Mouse (Mus musculus) CH12.LX (cell line): ENCODE results near the gene Dnajc4. TPM values are rescaled to one million over a fixed set of nuclear protein-coding genes. Genes with fewer than 3 reads are reported as not detected.

Experiments
- DNase-seq: peaks from one replicate; pipeline ENCODE4 v3.0.0-alpha.2; 2013; ENCODE audit errors: extremely low read depth
- H3K27ac ChIP-seq: 2 replicates; pipeline ENCODE4 v1.5.1; 2012; ENCODE audit warnings: low read depth, mild to moderate bottlenecking, control low read depth, moderate library complexity; ENCODE audit not compliant: insufficient read depth
- H3K27me3 ChIP-seq: replicated peaks from 2 replicates; pipeline ENCODE3; 2012; ENCODE audit warnings: inconsistent platforms
- H3K36me3 ChIP-seq, 2 experiments: replicated peaks in 1 of 2; 2 replicates each; pipeline versions ENCODE3 to v1.6.1; 2012; ENCODE audit warnings: inconsistent platforms in 1 of 2, low read length in 1 of 2, mild to moderate bottlenecking in 1 of 2, mixed read lengths in 1 of 2, moderate library complexity in 1 of 2; ENCODE audit not compliant: control insufficient read depth in 1 of 2, insufficient read depth in 1 of 2
- H3K4me1 ChIP-seq, 2 experiments: 2 replicates each; pipeline ENCODE4 v1.6.1; 2012; ENCODE audit warnings: inconsistent platforms in 1 of 2, moderate library complexity in 1 of 2; ENCODE audit not compliant: insufficient read depth in 2 of 2, control insufficient read depth in 1 of 2
- H3K4me2 ChIP-seq: 2 replicates; pipeline ENCODE4 v1.6.1; 2012; ENCODE audit warnings: low read depth, mild to moderate bottlenecking, control low read depth; ENCODE audit not compliant: poor library complexity, insufficient read depth, severe bottlenecking
- H3K4me3 ChIP-seq, 3 experiments: fragments of 150-350 bp in 1 of 3; sonication (generic) in 1 of 3; replicated peaks in 1 of 3; 2 replicates each; pipeline versions ENCODE3 to v1.5.1; 2011 to 2012; ENCODE audit warnings: low read depth in 2 of 3, low read length in 2 of 3, mild to moderate bottlenecking in 2 of 3, moderate library complexity in 2 of 3, control low read depth in 1 of 3, improper control_type of control experiment in 1 of 3, inconsistent platforms in 1 of 3, mixed read lengths in 1 of 3; ENCODE audit not compliant: poor library complexity in 1 of 3
- H3K79me2 ChIP-seq: replicated peaks from 2 replicates; pipeline ENCODE4 v1.6.1; 2012; ENCODE audit warnings: mild to moderate bottlenecking, moderate library complexity; ENCODE audit not compliant: control insufficient read depth, poor library complexity, insufficient read depth, severe bottlenecking; ENCODE audit errors: extremely low read depth
- H3K9ac ChIP-seq: 2 replicates; pipeline ENCODE4 v1.6.1; 2012; ENCODE audit warnings: low read depth, mild to moderate bottlenecking, control low read depth, moderate library complexity; ENCODE audit not compliant: insufficient read depth
- H3K9me3 ChIP-seq: replicated peaks from 2 replicates; pipeline ENCODE3; 2012; ENCODE audit warnings: low read length, inconsistent platforms, mixed read lengths
- BHLHE40 ChIP-seq: IDR thresholded peaks from 2 replicates; pipeline ENCODE4 v1.6.1; 2011; ENCODE audit warnings: mild to moderate bottlenecking, low read depth, low read length, improper control_type of control experiment
- CHD2 ChIP-seq: IDR thresholded peaks from 2 replicates; pipeline ENCODE4 v1.6.1; 2011; ENCODE audit warnings: low read length, improper control_type of control experiment
- CTCF ChIP-seq, 2 experiments: IDR thresholded peaks in 1 of 2; conservative IDR thresholded peaks in 1 of 2; 2 replicates each; pipeline ENCODE4 v1.5.1; 2011 to 2012; ENCODE audit warnings: low read depth in 2 of 2, low read length in 2 of 2, improper control_type of control experiment in 1 of 2, inconsistent platforms in 1 of 2, mild to moderate bottlenecking in 1 of 2, moderate library complexity in 1 of 2
- EP300 ChIP-seq: IDR thresholded peaks from 2 replicates; pipeline ENCODE4 v1.6.1; 2011; ENCODE audit warnings: low read length, improper control_type of control experiment
- IRF4 ChIP-seq: IDR thresholded peaks from 2 replicates; pipeline ENCODE4 v1.6.1; 2014; ENCODE audit warnings: low read depth, mild to moderate bottlenecking, inconsistent platforms, low read length, improper control_type of control experiment
- KAT2A ChIP-seq: IDR thresholded peaks from 2 replicates; pipeline ENCODE4 v1.6.1; 2012; ENCODE audit warnings: low read length, improper control_type of control experiment, inconsistent platforms; ENCODE audit not compliant: insufficient replicate concordance
- MAX ChIP-seq: IDR thresholded peaks from 2 replicates; pipeline ENCODE4 v1.6.1; 2011; ENCODE audit warnings: low read length, improper control_type of control experiment
- MEF2A ChIP-seq: IDR thresholded peaks from 2 replicates; pipeline ENCODE4 v1.6.1; 2014; ENCODE audit warnings: low read depth, mild to moderate bottlenecking, inconsistent platforms, low read length, improper control_type of control experiment, borderline replicate concordance
- POLR2AphosphoS2 ChIP-seq: IDR thresholded peaks from 2 replicates; pipeline ENCODE4 v1.6.1; 2011; ENCODE audit warnings: low read depth, low read length, improper control_type of control experiment
- RAD21 ChIP-seq: IDR thresholded peaks from 2 replicates; pipeline ENCODE4 v1.6.1; 2011; ENCODE audit warnings: low read depth, mild to moderate bottlenecking, low read length, improper control_type of control experiment, moderate library complexity
- SMC3 ChIP-seq: IDR thresholded peaks from 2 replicates; pipeline ENCODE4 v1.6.1; 2011; ENCODE audit warnings: low read depth, low read length, improper control_type of control experiment
- TCF12 ChIP-seq: IDR thresholded peaks from 2 replicates; pipeline ENCODE4 v1.6.1; 2014; ENCODE audit warnings: low read depth, mild to moderate bottlenecking, inconsistent platforms, low read length, improper control_type of control experiment
- USF1 ChIP-seq: IDR thresholded peaks from 2 replicates; pipeline ENCODE4 v1.6.1; 2014; ENCODE audit warnings: low read depth, mild to moderate bottlenecking, inconsistent platforms, low read length, improper control_type of control experiment
- ZC3H11A ChIP-seq: IDR thresholded peaks from 2 replicates; pipeline ENCODE4 v1.6.1; 2012; ENCODE audit warnings: low read depth, mild to moderate bottlenecking, inconsistent platforms, low read length, improper control_type of control experiment
- ZMIZ1 ChIP-seq: IDR thresholded peaks from 2 replicates; pipeline ENCODE4 v1.6.1; 2012; ENCODE audit warnings: low read depth, mild to moderate bottlenecking, inconsistent platforms, low read length, improper control_type of control experiment
- ZNF384 ChIP-seq: IDR thresholded peaks from 2 replicates; pipeline ENCODE4 v1.6.1; 2012; ENCODE audit warnings: low read depth, low read length, improper control_type of control experiment, inconsistent platforms
- dilution Hi-C: fragments of 300-500 bp; cut with MboI; formaldehyde crosslinking; loops from 2 replicates; pipeline ENCODE4 v1.14.3; 2020; ENCODE audit warnings: low sequenced_read_pairs; ENCODE audit not compliant: extremely low pct_unique_long_range_greater_than_20kb, extremely low pct_ligation_motif_present
- in situ Hi-C: fragments of 300-500 bp; cut with MboI; formaldehyde crosslinking; loops from 3 replicates; pipeline ENCODE4 v1.14.3; 2019; ENCODE audit warnings: low sequenced_read_pairs, low pct_ligation_motif_present, low pct_unique_long_range_greater_than_20kb, mixed read lengths
- polyA plus RNA-seq: library from polyadenylated mRNA; unstranded; fragments of >175 nt; gene quantifications from 2 replicates; pipeline ENCODE4 v1.2.1, GENCODE M21; 2012; ENCODE audit warnings: low read depth; ENCODE audit not compliant: insufficient read length
- total RNA-seq, 2 experiments: library from RNA; depleted of rRNA; stranded (reverse); fragments of 300-350 nt in 1 of 2; fragments of >200 nt in 1 of 2; gene quantifications; 2 replicates each; pipeline ENCODE4 v1.2.3; 2012 to 2014

The Dnajc4 gene
- total and polyA plus RNA-seq, 3 experiments = 6.2 to 13.9 (median 11.2) TPM

- Histone ChIP-seq H3K79me2 (peaks cover 52% of the 10 kb centered on the region), H3K36me3 (peaks cover 50 to 77% of the 10 kb centered on the region in 2 experiments), H3K4me1 (peaks cover 6 to 25% of the 10 kb centered on the region in 2 experiments), H3K9ac (no peak overlapping the region), H3K27me3 (no peaks in the 10 kb centered on the region), H3K27ac (no peak overlapping the region)
- in situ Hi-C loops = no loop called here
- dilution Hi-C loops = no loop called here
- TF ChIP-seq CTCF (conservative IDR thresholded peaks at IDR 0.05 in 1 of 2, IDR thresholded peaks at IDR 0.05 in 1 of 2; ENCODE audit: low read depth in 2 of 2, low read length in 2 of 2) = 0 out of 4 replicates have a peak, but pooled peaks of 1 of the 2 experiments have one; percentile 6
- TF ChIP-seq ZNF384 = no peak
- no peak for TF ChIP-seq EP300
- TF ChIP-seq, all 38 proteins: peak for 1
- H3K9me3 ChIP-seq = no peaks in the 10 kb centered on the region
- DNase-seq = no peak
- H3K4me2 ChIP-seq = no peak overlapping the region
- no peak overlapping the region for H3K4me3 ChIP-seq
These were observed 41.6 kb upstream of the Dnajc4 start for GRCm38 (mm10) chr19:7034006-7034405.

GRCm38 (mm10) chr19:7029531-7029930, 37.2 kb upstream of the Dnajc4 start:
- peaks cover 0 to 16% of the 10 kb centered on the region in 2 experiments; a peak in 2 of 4 replicates for H3K4me1 ChIP-seq
- H3K4me2 ChIP-seq = no peak overlapping the region
- H3K9ac ChIP-seq = no peak overlapping the region
- H3K36me3 ChIP-seq = peaks cover 74 to 92% of the 10 kb centered on the region in 2 experiments
- no peaks in the 10 kb centered on the region for H3K27me3 ChIP-seq
- TF ChIP-seq ZMIZ1 (no peak), CHD2 (no peak), TCF12 (no peak), RAD21 (no peak), KAT2A (no peak), MAX (no peak), MEF2A (no peak), BHLHE40 (no peak), POLR2AphosphoS2 (no peak)
- peaks cover 7% of the 10 kb centered on the region; the same call in 1 of the 2 replicates for H3K79me2 ChIP-seq
- dilution Hi-C loops = no loop called here
- in situ Hi-C loops = no loop called here
- H3K27ac ChIP-seq = no peak overlapping the region
- no peak for DNase-seq
- H3K9me3 ChIP-seq = no peaks in the 10 kb centered on the region
- no peak overlapping the region for H3K4me3 ChIP-seq

- TF ChIP-seq CTCF (conservative IDR thresholded peaks at IDR 0.05 in 1 of 2, IDR thresholded peaks at IDR 0.05 in 1 of 2; ENCODE audit: low read depth in 2 of 2, low read length in 2 of 2) (peak; percentile 54 to 91), POLR2AphosphoS2 (0 out of 2 replicates have a peak, but pooled peaks have one; percentile 54), IRF4 (0 out of 2 replicates have a peak, but pooled peaks have one; percentile 12), SMC3 (peak; percentile 82), ZC3H11A (no peak; the same call in 1 of the 2 replicates), RAD21 (peak; percentile 87), USF1 (no peak), ZMIZ1 (0 out of 2 replicates have a peak, but pooled peaks have one; percentile 6)
- peak; percentile 75 for DNase-seq
- H3K79me2 ChIP-seq = peaks cover 3% of the 10 kb centered on the region; the same call in 1 of the 2 replicates
- peak overlapping the region; percentile 28; the same call in 1 of the 2 replicates for H3K9ac ChIP-seq
- peaks cover 43 to 70% of the 10 kb centered on the region in 2 experiments for H3K36me3 ChIP-seq
- peak overlapping the region; percentile 54 for H3K27ac ChIP-seq
- dilution Hi-C loops (no loop called here), in situ Hi-C loops (loop anchor here (5.0 kb wide), 1 partner anchor 83 kb away; no protein-coding TSS in a partner anchor)
- no peaks in the 10 kb centered on the region for H3K27me3 ChIP-seq
- peaks cover 13 to 34% of the 10 kb centered on the region in 2 experiments for H3K4me1 ChIP-seq
- peak overlapping the region; percentile 82; the same call in 1 of the 2 replicates for H3K4me2 ChIP-seq
- H3K9me3 ChIP-seq = no peaks in the 10 kb centered on the region
- no peak overlapping the region for H3K4me3 ChIP-seq
These were observed 27.9 kb upstream of the Dnajc4 start for GRCm38 (mm10) chr19:7020224-7020641.
